Mouse (Mus musculus): ENCODE data around the gene Zfp346. TPM values are rescaled to one million over a fixed set of nuclear protein-coding genes. Genes with fewer than 3 reads are reported as not detected.

Zfp346 gene
- total RNA-seq, 2 experiments from 2014 or later = 37.6 to 47.8 TPM

GRCm38 (mm10) chr13:55162365-55162764 is 57.3 kb downstream of the Zfp346 start:
- intact Hi-C loops (cut with DNase I) = loop anchor here (10.0 kb wide), 1 partner anchor 238 kb away; no protein-coding TSS in a partner anchor
- Histone ChIP-seq H3K4me3 (no peak overlapping the region), H3K27ac (no peak overlapping the region)
- DNase-seq (ENCODE audit: extremely low spot score in 1 of 2, low spot score in 2 of 2) = no peak
- TF ChIP-seq CTCF (IDR thresholded peaks at IDR 0.05) = no peak

DNA sequence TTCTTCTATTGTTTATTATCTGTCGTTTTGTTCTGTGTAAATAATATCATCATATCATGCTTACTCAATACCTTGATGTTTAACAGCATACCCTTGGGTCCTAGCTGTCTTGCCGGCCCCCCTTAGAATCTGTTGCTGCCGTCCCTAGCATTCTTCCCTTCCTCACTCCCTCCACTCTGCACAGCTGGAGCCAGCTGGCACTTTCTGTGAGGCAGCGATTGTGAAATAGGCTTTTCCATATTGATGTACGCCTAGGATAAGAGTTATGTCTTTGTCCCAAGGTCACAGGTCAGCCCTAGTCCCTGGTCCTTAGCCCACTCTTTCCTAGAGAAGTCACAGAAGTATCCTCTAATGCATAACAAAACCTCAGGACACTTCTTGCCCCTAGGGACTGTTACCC is 58.4 kb downstream of the Zfp346 start:
- Histone ChIP-seq H3K27ac (no peak overlapping the region), H3K4me3 (no peak overlapping the region)
- intact Hi-C loops (cut with DNase I) = loop anchor here (10.0 kb wide), 1 partner anchor 239 kb away; no protein-coding TSS in a partner anchor
- DNase-seq (ENCODE audit: extremely low spot score in 1 of 2, low spot score in 2 of 2) = no peak
- no peak for TF ChIP-seq CTCF (IDR thresholded peaks at IDR 0.05)

DNA sequence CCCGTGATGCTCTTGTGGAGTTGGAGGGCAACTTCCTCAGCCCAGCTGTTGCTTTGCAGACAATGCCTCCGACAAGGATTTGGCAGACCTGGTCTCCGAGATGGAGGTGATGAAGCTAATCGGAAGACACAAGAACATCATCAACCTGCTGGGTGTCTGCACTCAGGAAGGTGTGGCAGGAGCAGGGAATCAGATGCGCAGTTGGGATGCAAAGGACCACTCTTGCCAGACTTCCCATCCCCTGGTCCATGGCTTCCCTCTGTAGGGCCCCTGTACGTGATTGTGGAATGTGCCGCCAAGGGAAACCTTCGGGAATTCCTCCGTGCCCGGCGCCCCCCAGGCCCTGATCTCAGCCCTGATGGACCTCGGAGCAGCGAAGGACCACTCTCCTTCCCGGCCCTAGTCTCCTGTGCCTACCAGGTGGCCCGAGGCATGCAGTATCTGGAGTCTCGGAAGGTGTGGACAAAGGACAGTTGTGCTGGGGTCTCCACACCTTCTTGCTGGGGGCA is 60.8 kb downstream of the Zfp346 start:
- no peak for TF ChIP-seq CTCF (IDR thresholded peaks at IDR 0.05)
- intact Hi-C loops (cut with DNase I) = loop anchor here (10.0 kb wide), 1 partner anchor 241 kb away; no protein-coding TSS in a partner anchor
- no peak overlapping the region for H3K27ac ChIP-seq
- no peak overlapping the region for H3K4me3 ChIP-seq
- no peak for DNase-seq (ENCODE audit: extremely low spot score in 1 of 2, low spot score in 2 of 2)

GRCm38 (mm10) chr13:55166806-55167725 is 62.0 kb downstream of the Zfp346 start:
- intact Hi-C loops (cut with DNase I) = loop anchor here (10.0 kb wide), 1 partner anchor 242 kb away; no protein-coding TSS in a partner anchor
- TF ChIP-seq CTCF (IDR thresholded peaks at IDR 0.05) = no peak
- no peak for DNase-seq (ENCODE audit: extremely low spot score in 1 of 2, low spot score in 2 of 2)
- no peak overlapping the region for H3K4me3 ChIP-seq
- no peak overlapping the region for H3K27ac ChIP-seq

- DNase-seq (ENCODE audit: extremely low spot score in 1 of 2, low spot score in 2 of 2) = no peak
- TF ChIP-seq CTCF (IDR thresholded peaks at IDR 0.05) = no peak
- Histone ChIP-seq H3K27ac (no peak overlapping the region), H3K4me3 (no peak overlapping the region)
- intact Hi-C loops (cut with DNase I) = loop anchor here (10.0 kb wide), 1 partner anchor 243 kb away; no protein-coding TSS in a partner anchor
These were observed 62.7 kb downstream of the Zfp346 start for GRCm38 (mm10) chr13:55167798-55168197.

DNA sequence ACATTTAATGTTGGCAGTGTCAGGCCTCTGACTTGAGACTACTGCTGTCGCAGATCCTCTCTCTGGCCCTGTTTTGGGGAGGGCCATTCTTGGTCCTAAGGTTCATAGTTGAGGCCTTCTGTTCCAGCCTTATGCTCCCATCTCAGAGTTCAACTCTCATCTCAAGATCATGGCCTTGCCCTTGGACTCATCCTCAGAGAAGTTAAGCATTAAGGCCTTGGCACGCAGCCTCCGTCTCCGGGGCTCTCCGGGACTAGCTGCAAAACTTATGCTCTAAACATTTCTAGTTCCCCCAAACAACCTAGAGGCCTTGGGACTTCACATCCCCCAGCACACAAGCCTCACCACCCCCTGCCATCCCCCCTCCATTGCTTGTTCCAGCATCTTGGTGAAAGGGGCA is 63.1 kb downstream of the Zfp346 start:
- no peak overlapping the region for H3K4me3 ChIP-seq
- DNase-seq (ENCODE audit: extremely low spot score in 1 of 2, low spot score in 2 of 2) = no peak
- TF ChIP-seq CTCF (IDR thresholded peaks at IDR 0.05) = no peak
- intact Hi-C loops (cut with DNase I) = loop anchor here (10.0 kb wide), 1 partner anchor 243 kb away; no protein-coding TSS in a partner anchor
- no peak overlapping the region for H3K27ac ChIP-seq

GRCm38 (mm10) chr13:55168958-55169369 is 63.9 kb downstream of the Zfp346 start:
- intact Hi-C loops (cut with DNase I) = loop anchor here (10.0 kb wide), 1 partner anchor 244 kb away; no protein-coding TSS in a partner anchor
- no peak overlapping the region for H3K27ac ChIP-seq
- no peak overlapping the region for H3K4me3 ChIP-seq
- peak; percentile 30 to 41 for DNase-seq (ENCODE audit: extremely low spot score in 1 of 2, low spot score in 2 of 2)
- no peak for TF ChIP-seq CTCF (IDR thresholded peaks at IDR 0.05)

DNA sequence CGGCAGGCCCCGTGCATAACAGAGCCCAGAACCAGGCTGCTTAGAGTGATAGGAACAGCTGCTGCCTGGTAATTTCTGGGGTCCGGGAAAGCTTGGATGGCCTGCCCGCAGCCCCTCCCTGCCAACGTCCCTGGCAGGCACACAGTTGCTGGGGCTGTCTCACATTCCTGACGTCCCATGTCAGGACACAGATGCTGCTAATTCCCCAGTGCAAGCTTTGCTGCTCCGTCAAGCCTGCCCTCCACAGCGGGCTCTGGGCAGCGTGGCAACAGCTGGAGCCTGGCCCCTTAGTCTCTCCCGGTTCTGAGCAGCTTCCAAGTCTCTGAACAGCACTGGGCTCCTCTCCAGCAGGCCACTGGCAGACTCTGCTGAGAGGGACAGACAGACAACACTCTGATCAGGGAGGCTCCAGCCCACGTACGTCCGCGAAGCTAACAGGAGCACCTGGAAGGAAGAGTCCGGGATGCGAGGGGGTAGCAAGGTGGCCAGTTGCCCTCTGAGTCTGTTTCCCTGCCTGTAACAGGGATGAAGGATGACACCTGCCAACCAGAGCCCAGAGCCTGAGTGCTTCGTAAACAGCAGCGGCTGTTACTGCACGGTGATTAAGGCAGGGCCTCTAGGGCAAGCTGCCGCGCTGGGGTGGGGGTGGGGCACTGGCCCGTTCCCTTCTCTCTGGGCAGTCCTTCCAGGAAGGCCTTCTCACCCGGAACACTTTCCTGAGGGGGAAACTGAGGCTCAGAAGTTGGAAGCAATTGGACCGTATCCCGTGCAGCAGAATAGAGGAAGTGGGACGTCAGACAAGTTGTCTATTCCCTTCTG is 66.6 kb downstream of the Zfp346 start:
- no peak overlapping the region for H3K4me3 ChIP-seq
- no peak for TF ChIP-seq CTCF (IDR thresholded peaks at IDR 0.05)
- no peak overlapping the region; the same call in 1 of the 2 replicates for H3K27ac ChIP-seq
- peak in 1 of 2 experiments; percentile 33 for DNase-seq (ENCODE audit: extremely low spot score in 1 of 2, low spot score in 2 of 2)
- intact Hi-C loops (cut with DNase I) = no loop called here

DNA sequence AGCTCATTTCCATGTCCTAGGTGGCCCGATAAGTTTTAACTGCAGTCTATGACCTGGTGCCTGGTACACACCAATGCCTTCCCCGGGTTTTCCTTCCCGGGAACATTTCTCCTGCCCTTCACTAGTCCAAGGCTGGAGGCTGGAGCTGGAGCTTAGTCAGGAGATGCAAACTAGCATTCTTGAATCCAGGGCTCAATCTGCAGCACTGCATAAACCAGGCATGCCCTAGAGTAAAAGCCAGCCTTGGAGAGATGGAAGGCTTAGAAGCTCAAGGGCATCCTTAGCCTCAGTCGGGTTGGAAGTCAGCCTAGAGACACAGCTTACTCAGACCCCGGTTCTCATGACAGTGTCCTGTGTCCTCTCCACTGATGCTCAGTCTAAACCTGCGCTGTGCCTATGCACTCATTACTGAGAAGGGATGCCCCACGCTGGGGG is 67.2 kb downstream of the Zfp346 start:
- TF ChIP-seq CTCF (IDR thresholded peaks at IDR 0.05) = no peak
- Histone ChIP-seq H3K4me3 (no peak overlapping the region), H3K27ac (no peak overlapping the region)
- DNase-seq (ENCODE audit: extremely low spot score in 1 of 2, low spot score in 2 of 2) = no peak
- intact Hi-C loops (cut with DNase I) = no loop called here

DNA sequence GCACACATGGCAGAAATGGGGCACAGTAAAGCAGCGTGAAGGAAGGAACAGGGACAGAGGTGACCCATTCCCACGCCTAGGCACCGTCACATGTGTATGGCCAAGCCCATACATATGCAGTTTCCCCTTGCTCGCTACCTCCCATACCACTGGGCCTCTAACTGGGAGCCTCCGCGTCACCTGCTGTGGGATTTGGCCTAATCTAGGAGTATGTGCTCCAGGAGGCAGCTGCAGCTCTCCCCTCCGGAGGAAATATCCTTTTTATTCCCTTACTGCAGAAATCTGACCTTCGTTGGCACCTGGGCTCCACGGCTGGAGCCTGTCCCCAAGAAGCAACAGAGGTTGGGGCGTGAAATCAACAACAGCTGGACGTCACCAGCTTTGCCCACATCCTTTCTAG is 69.2 kb downstream of the Zfp346 start:
- intact Hi-C loops (cut with DNase I) = no loop called here
- no peak overlapping the region for H3K4me3 ChIP-seq
- no peak for DNase-seq (ENCODE audit: extremely low spot score in 1 of 2, low spot score in 2 of 2)
- TF ChIP-seq CTCF (IDR thresholded peaks at IDR 0.05) = no peak
- H3K27ac ChIP-seq = no peak overlapping the region

DNA sequence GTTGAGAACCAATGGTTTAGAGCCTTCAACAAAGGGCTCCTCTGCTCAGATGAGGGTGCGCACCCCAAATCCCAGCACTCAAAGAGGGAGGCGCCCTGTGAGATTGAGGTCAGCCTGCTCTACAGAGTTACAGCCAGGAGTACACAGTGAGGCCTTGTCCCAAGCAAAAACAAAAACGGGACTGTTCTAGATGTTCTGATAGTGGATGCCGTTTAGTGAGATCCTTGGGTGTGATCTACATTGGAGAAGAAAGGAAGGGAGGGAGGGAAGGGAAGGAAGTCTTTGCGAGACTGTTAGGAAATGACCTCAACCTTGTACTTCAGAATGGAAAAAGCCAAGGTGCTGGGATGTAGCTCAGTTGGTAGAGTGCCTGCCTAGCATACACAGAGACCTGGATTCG is 71.2 kb downstream of the Zfp346 start:
- no peak for TF ChIP-seq CTCF (IDR thresholded peaks at IDR 0.05)
- no peak for DNase-seq (ENCODE audit: extremely low spot score in 1 of 2, low spot score in 2 of 2)
- Histone ChIP-seq H3K27ac (no peak overlapping the region), H3K4me3 (no peak overlapping the region)
- intact Hi-C loops (cut with DNase I) = no loop called here
